Mouse (Mus musculus) gastrocnemius, adult 2 months (tissue): ENCODE measurements around the gene Slc1a7. TPM values are rescaled to one million over a fixed set of nuclear protein-coding genes. Genes with fewer than 3 reads are reported as not detected.

ENCODE experiments used
- DNase-seq: peaks from one replicate; pipeline ENCODE4 v3.0.0; 2022
- H3K27ac ChIP-seq: fragments of 200-600 bp; 2 replicates; pipeline ENCODE4 v1.8.1; 2022; ENCODE audit warnings: mild to moderate bottlenecking
- H3K4me3 ChIP-seq: fragments of 200-600 bp; 2 replicates; pipeline ENCODE4 v1.8.1; 2022; ENCODE audit warnings: mild to moderate bottlenecking, moderate library complexity
- CTCF ChIP-seq: fragments of 200-600 bp; IDR thresholded peaks from 2 replicates; pipeline ENCODE4 v1.8.1; 2022; ENCODE audit warnings: antibody characterized with exemption, mild to moderate bottlenecking, moderate library complexity
- intact Hi-C: fragments of 180-260 bp; cut with DNase I; formaldehyde crosslinking; loops from one replicate; pipeline ENCODE4 v1.15.1; 2025
- total RNA-seq, 2 experiments: library from RNA; stranded (reverse); gene quantifications; 2 replicates each; pipeline ENCODE4 v1.2.3; 2021

Slc1a7 gene
- total RNA-seq, 2 experiments from 2014 or later: 0.10 to 0.17 TPM

DNA sequence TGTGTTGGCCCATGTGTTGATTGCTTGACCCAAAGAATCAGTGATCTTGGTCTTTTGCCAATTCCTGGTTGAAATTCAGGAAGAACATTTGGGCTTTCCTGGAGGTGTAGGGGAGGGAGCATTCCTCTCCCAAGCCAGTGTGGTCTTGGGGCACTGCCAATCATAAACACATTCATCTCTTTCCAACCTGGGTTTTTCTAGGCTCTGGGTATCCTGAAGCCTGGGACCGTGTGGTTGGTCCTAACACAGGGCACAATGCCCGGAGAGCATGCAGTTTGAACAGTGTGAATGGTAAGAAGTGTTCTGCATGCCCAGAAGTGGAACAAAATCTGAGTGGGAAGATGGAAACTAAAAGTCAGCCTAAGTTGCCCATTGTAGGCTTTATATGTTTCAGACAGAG lies 30.0 kb upstream of the Slc1a7 start:
- intact Hi-C loops: loop anchor here (10.0 kb wide), 1 partner anchor 197 kb away; no protein-coding TSS in a partner anchor
- no peak overlapping the region for H3K4me3 ChIP-seq
- DNase-seq: no peak
- TF ChIP-seq CTCF: no peak
- no peak overlapping the region for H3K27ac ChIP-seq

DNA sequence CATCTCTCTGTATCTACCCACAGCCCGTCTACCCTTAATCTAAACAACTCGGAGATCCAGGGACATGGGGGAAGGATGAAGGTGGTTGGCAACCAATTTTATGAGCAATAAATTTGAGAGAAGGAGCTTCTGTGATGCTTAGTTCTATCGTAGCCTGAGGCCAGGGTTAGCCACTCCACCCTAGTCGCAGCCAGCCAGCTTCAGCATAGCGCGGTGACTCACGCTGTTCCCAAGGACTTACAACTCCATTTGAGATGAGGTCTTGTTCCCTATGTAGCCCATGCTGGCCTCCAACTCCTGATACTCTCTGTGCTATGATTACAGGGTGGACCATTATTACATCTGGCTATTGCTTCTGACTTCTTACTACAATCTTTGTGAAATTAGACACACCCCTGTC lies 25.4 kb upstream of the Slc1a7 start:
- peak; percentile 56 for DNase-seq
- no peak for TF ChIP-seq CTCF
- intact Hi-C loops: no loop called here
- H3K27ac ChIP-seq: peak overlapping the region; percentile 62
- H3K4me3 ChIP-seq: no peak overlapping the region

DNA sequence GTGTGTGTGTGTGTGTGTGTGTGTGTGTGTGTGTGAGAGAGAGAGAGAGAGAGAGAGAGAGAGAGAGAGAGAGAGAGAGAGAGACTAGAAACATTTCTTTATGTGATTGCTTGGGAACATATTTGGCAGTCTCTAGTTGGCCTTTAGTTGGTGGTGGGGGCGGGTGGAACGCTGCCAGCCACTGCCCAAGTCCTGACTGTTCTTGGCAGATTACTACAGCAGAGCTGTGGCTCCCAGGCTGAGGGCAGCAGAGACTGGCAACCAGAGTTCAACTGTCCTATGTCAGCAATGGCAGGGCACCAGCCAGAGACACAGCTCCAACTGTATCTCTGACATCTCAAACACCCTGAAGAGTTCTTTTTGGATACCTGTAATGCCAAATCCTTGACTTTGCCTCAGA lies 24.0 kb upstream of the Slc1a7 start:
- no peak for DNase-seq
- intact Hi-C loops: no loop called here
- no peak for TF ChIP-seq CTCF
- Histone ChIP-seq H3K27ac (no peak overlapping the region), H3K4me3 (no peak overlapping the region)

DNA sequence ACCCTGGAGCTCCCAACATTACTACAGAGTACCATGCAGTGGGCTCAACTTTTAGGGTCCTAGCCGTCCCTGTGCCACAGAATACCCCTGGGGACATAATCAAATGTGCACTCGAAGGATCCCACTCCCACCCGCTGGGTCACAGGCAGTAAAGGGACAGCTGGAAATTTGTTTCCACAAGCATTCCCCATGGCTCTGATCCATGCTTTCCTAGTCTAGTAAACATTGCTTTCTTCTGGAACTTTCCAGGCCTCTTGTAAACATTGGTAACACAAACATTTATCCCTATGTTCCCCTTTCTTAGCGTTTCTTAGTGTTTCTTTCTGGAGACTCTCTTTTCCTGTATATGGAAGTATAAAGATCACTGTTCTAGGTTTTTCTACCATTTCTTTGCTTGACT lies 18.2 kb upstream of the Slc1a7 start:
- Histone ChIP-seq H3K4me3 (no peak overlapping the region), H3K27ac (no peak overlapping the region)
- no peak for TF ChIP-seq CTCF
- intact Hi-C loops: no loop called here
- no peak for DNase-seq

DNA sequence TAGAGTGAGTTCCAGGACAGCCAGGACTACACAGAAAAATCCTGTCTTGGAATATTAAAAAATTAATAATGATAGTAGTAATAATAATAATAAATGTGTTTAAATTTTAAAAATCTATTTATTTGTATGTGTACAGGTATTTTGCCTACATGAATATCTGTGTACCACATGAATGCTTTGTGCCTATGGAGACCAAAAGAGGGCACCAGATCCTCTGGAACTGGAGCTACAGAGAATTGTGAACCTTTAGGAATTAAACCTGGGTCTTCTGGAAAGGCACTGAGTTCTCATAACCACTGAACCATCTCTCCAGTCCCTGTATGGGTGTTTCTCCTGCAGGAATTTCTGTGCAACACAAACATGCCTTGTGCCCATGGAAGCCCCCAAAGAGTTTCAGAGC lies 15.3 kb upstream of the Slc1a7 start:
- TF ChIP-seq CTCF: peak; percentile 43
- no peak for DNase-seq

DNA sequence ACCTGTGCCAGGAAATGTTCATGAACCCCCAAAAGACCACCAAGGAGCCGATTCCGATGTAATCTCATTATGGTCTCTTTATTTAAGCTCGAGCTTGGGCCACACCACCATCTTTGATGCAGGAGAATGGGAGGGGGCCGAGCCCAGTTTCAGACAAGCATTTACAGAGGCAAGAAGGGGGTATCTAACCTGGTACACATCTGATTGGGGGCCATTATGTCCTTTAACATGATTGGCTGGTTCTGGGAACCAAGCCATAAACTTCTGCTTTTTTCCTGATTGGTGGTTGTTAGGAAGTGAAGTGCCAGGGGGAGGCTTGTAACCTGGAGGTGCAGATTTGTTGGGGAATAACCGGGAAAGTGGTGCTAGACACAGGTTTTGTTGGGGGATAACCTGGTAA lies 12.4 kb upstream of the Slc1a7 start:
- Histone ChIP-seq H3K27ac (no peak overlapping the region), H3K4me3 (no peak overlapping the region)
- intact Hi-C loops: no loop called here
- no peak for DNase-seq
- TF ChIP-seq CTCF: no peak

More for the DNA sequence above, 15.3 kb upstream of the Slc1a7 start:
- no peak overlapping the region for H3K27ac ChIP-seq
- intact Hi-C loops: no loop called here
- no peak overlapping the region for H3K4me3 ChIP-seq

DNA sequence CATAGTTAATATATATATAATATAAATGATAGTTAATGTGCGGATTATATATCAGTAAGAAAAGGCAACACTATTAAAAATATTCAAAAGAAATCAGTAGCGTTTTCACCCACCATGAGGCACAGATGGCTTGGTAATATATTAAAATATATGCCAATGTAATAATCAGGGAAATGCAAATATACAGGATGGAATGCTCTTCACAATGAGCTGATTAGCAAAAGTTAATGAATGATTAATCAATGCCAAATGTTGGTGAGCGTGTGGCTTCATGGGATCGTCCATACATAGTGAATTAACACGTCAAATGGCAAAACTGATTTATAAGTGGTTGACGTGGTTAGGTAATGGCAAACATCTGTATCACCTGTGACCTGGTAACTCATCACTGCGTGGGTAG lies 9.6 kb upstream of the Slc1a7 start:
- intact Hi-C loops: no loop called here
- no peak for DNase-seq
- TF ChIP-seq CTCF: no peak
- no peak overlapping the region for H3K4me3 ChIP-seq
- no peak overlapping the region for H3K27ac ChIP-seq

DNA sequence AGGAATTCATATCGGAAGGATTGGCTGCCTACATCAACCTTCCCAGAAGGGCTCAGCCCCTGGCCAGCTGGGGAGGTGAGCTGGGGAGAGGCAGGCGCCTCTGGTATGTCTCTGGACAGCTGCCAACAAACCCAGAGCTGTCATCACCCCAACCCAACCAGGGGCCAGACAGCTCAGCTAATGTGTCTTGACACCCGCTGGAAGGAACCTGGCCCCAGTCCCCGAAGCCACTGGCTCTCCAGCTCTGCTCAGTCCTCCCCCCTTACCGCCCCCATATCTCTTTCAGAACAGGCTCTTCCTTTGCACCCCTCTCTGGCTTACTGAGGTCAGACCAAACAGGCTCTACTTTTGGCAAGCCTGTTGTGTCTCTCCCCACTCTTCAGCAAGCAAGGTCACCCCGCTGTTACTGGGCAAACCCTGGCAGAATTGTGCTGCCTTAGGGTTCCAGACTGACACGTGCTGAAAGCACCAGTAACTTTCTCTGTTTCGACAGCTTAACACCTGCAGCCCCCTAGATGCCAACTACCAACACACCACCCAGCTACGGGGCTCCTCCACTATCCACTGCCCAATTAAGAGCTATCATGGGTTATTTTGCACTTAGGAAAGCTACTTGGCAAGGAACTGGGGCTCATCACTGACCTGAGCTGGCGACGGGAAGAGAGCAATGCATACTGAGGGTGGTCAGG lies 5.9 kb upstream of the Slc1a7 start:
- intact Hi-C loops: loop anchor here (5.0 kb wide), 1 partner anchor 40 kb away; no protein-coding TSS in a partner anchor
- no peak for TF ChIP-seq CTCF
- DNase-seq: peak; percentile 78
- Histone ChIP-seq H3K27ac (peak overlapping the region; percentile 28; the same call in 1 of the 2 replicates), H3K4me3 (no peak overlapping the region)

DNA sequence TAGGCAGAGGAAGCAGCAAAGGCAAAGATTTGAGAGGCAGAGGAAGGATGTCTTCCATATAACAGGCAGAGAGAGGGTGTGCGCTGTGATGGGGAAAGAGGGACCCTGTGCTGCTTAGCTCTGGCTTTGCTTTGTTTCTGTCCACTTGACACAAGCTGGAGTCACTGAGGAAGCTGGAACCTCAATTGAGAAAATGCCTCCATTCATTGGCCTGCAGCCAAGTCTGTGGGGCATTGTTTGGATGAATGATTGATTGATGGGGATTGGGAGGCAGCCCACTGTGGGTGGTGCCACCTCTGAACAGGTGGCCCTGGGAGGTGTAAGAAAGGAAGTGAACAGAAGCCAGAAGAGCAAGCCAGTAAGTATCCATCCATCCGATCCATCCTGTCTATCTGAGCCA lies 5.3 kb upstream of the Slc1a7 start:
- TF ChIP-seq CTCF: no peak

DNA sequence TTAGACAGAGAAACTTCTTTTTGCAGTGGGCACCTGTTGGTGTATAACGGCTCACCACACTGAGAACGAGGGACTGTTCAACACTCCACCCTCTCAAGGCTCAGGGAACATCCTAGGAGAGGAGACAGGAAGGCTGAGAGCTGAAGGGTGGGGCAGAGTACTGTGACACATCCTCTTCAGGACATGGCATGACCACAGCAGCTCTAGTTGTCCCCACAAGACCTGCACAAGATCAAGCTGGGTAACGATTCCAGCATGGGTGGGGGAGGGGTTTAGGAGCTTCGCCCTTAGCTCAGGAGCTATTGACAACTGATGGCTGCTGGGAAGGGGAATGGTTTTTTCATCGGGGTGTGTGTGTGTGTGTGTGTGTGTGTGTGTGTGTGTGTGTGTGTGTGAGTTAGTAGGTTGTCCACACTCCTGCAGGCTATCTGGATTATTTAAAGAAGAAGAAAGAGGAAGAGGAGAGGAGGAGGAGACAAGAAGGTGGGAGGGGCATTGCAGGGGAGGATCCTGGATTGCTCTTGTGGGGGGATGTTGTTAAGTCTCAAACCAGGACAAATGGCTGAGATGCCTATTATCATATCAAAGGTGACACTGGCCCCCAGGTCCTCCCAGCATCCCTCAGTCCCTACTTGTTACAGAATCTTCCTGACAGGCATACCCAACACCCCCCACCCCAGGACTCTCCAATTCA lies 1.6 kb upstream of the Slc1a7 start:
- Histone ChIP-seq H3K4me3 (no peak overlapping the region), H3K27ac (no peak overlapping the region)
- no peak for DNase-seq
- intact Hi-C loops: no loop called here
- TF ChIP-seq CTCF: no peak

More for the DNA sequence above, 5.3 kb upstream of the Slc1a7 start:
- Histone ChIP-seq H3K27ac (no peak overlapping the region), H3K4me3 (no peak overlapping the region)
- no peak for DNase-seq
- intact Hi-C loops: loop anchor here (5.0 kb wide), 1 partner anchor 40 kb away; no protein-coding TSS in a partner anchor

DNA sequence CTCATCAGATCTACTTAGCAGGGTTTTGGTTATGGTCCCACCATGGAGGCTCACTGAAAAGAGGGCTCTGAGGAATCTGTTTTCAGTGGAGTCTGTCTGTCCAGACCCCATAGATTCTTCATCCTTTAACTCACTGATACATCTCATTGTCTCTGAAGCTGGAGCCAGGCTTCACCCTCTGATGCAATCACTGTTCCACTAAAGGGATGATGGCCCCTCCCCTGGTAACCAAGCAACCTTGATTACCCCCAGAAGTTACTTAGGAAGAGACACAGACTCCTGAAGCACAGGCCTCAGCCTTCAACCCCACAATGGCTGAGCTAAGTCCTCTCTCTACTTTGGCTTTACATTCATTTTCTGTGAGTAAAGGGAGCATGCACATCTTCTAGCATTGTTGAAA lies 1.6 kb downstream of the Slc1a7 start:
- DNase-seq: peak; percentile 57

DNA sequence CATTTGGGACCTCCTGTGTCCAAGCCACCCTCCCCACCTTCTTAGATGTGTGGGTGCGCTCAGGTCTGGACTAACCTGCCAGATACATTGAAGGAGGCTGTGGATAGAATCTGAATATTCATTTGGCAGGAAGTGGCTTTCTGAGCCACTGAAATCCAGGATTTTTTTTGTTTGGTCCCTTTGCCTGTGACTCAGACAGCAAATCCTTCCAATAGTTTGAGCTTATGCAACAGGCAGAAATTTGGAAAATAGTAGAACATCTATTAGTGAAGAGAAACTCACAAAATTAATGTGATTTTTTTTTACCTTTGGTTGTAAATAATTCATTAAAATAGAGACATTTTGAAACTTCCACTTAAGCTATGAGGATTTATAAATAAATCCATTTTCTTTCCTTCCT lies 3.0 kb downstream of the Slc1a7 start:
- no peak for DNase-seq
- H3K4me3 ChIP-seq: no peak overlapping the region
- TF ChIP-seq CTCF: no peak
- intact Hi-C loops: no loop called here
- H3K27ac ChIP-seq: peak overlapping the region; percentile 70

More for the DNA sequence above, 1.6 kb downstream of the Slc1a7 start:
- Histone ChIP-seq H3K27ac (peak overlapping the region; percentile 70), H3K4me3 (no peak overlapping the region)
- TF ChIP-seq CTCF: no peak
- intact Hi-C loops: no loop called here

DNA sequence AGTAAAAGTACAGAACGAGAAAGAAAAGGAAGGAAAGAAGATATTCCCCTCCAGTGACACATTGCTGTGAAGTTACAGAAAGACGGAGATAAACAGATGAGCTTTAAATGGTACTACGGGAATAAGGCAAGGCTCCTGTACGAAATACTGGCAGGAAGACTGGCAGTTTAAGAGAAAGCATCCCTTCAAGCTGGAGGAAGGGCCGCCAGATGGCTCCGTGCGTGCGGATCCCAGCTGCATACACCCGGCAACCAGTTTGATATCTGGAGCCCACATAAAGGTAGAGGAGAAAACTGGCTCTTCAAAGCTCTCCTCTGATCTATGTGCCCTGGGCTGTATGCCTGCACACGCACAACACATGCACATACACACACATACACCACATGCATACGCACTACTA lies 6.4 kb downstream of the Slc1a7 start:
- DNase-seq: no peak
- intact Hi-C loops: no loop called here
- Histone ChIP-seq H3K27ac (0 out of 2 replicates have a peak overlapping the region, but pooled peaks have one; percentile 4), H3K4me3 (no peak overlapping the region)
- TF ChIP-seq CTCF: no peak

DNA sequence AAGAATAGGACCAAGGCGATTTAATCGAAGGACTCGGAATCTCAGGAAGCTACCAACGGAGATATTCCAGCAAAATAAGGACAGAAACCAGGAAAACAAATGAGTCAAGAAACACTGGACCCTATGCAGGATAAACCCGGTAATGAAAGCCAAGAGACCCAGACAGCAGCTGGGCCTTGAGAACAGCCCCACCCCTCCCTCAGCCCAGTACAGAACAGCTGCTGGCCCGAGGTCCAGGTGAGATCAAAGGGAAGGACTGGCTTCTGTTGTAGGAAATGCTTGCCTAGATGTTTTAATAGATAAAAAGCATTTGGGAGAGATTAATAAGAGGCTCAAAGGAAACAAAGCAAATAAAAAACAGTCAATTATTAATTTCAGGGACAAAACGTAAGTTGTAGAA lies 6.9 kb downstream of the Slc1a7 start:
- 0 out of 2 replicates have a peak overlapping the region, but pooled peaks have one; percentile 4 for H3K27ac ChIP-seq
- DNase-seq: peak; percentile 55
- no peak overlapping the region for H3K4me3 ChIP-seq
- intact Hi-C loops: no loop called here
- no peak for TF ChIP-seq CTCF
